ENCODE assay signal across 24 mouse cellular contexts in the genomic region with DNA sequence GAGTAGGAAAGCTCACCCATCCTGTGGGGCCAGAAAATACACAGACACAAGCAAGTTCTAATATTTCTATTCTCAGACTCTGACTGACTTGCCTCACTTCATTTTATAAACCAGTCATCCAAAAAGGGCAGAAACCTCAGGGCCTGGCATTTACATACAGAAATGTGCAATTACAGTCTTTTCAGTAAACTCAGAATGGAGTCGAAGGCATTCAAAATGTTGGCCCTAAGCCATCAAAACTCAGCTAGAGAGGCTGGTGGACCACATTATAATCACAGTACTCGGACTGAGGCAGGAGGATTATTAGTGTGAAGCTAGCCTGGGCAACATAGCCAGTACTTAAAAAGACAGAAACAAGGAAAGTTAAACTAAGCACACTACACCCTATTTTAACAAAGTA. TPM values are rescaled to one million over a fixed set of nuclear protein-coding genes. Genes with fewer than 3 reads are reported as not detected.
DNase-seq lines count a peak whose midpoint lies in the region; ATAC-seq and TF ChIP-seq lines count a peak whose summit lies in the region.
"Had no signal": no experiment of that assay in that cellular context is flagged by ENCODE, and none has a peak within 500 bp of the region (broad histone marks: within the 10 kb centered on the region; RNA-seq: fewer than 3 reads in every experiment).

No protein-coding gene starts in this region.

- H3K36me3 ChIP-seq in kidney, adult 2 months (ENCODE audit: control insufficient read depth, insufficient read depth, low read length): no peaks in the 10 kb centered on the region
- H3K36me3 ChIP-seq in lung, embryonic 14.5 days (ENCODE audit: insufficient read depth): no peaks in the 10 kb centered on the region
- H3K36me3 ChIP-seq: heart, embryonic 15.5 days; intestine, embryonic 15.5 days; limb, embryonic 12.5 days; midbrain, embryonic 13.5 days; neural tube, embryonic 13.5 days had no signal

- no peak overlapping the region for H3K4me2 ChIP-seq in lung, embryonic 14.5 days
- H3K4me2 ChIP-seq: intestine, embryonic 15.5 days; limb, embryonic 12.5 days; midbrain, embryonic 13.5 days had no signal

- H3K4me3 ChIP-seq in kidney, adult 2 months (ENCODE audit: insufficient read depth, low read depth, low read length): no peak overlapping the region
- H3K4me3 ChIP-seq in lung, embryonic 14.5 days (ENCODE audit: low read depth, low read length): no peak overlapping the region
- H3K4me3 ChIP-seq: heart, embryonic 15.5 days; intestine, embryonic 15.5 days; limb, embryonic 12.5 days; midbrain, embryonic 13.5 days; neural tube, embryonic 13.5 days had no signal

- DNase-seq in kidney, adult 2 months: peak; percentile 24
- DNase-seq in kidney, adult 11 months: no peak
- DNase-seq in lung, embryonic 14.5 days: peak; percentile 58
- no peak for DNase-seq in lung, postnatal 4 days
- peak; percentile 63 for DNase-seq in brain, embryonic 14.5 days (ENCODE audit: low read depth)
- no peak for DNase-seq in retina, postnatal 1 day
- DNase-seq in urinary bladder, postnatal 36 days (ENCODE audit: low spot score in 2 of 2): no peak
- DNase-seq: adrenal gland, postnatal 14 days; B cell, adult 2 months; cerebellum, adult 18-20 months; gastrocnemius, postnatal 10 days; kidney, postnatal 10 days; layer of hippocampus, adult 9-11 months; thymus, adult 2 months; thymus, postnatal 4 days had no signal

- H3K9ac ChIP-seq in lung, embryonic 14.5 days: no peak overlapping the region
- H3K9ac ChIP-seq: heart, embryonic 15.5 days; intestine, embryonic 15.5 days; limb, embryonic 12.5 days; midbrain, embryonic 13.5 days; neural tube, embryonic 13.5 days had no signal

- TF ChIP-seq POLR2A in kidney, adult 2 months (IDR thresholded peaks at IDR 0.05; ENCODE audit: low read depth, low read length): no peak
- no peak for TF ChIP-seq POLR2A in brain, embryonic 14.5 days (IDR thresholded peaks at IDR 0.05; ENCODE audit: borderline replicate concordance, extremely low read depth, insufficient read depth, insufficient read length, poor library complexity, severe bottlenecking)

- peaks cover 48% of the 10 kb centered on the region for H3K4me1 ChIP-seq in kidney, adult 2 months (ENCODE audit: control insufficient read depth, insufficient read depth, low read length)
- H3K4me1 ChIP-seq in lung, embryonic 14.5 days (ENCODE audit: insufficient read depth): peaks cover 21% of the 10 kb centered on the region

- H3K9me3 ChIP-seq in lung, embryonic 14.5 days (ENCODE audit: low read depth, low read length): no peaks in the 10 kb centered on the region
- H3K9me3 ChIP-seq: heart, embryonic 15.5 days; intestine, embryonic 15.5 days; limb, embryonic 12.5 days; midbrain, embryonic 13.5 days; neural tube, embryonic 13.5 days had no signal

- no peak for ATAC-seq in lung, embryonic 14.5 days (ENCODE audit: insufficient read depth)
- ATAC-seq: forebrain, embryonic 16.5 days; hindbrain, postnatal 0 days; intestine, embryonic 15.5 days; lung, postnatal 0 days; midbrain, embryonic 13.5 days; Patski had no signal

- TF ChIP-seq CTCF in kidney, adult 2 months (conservative IDR thresholded peaks at IDR 0.05; ENCODE audit: insufficient read depth, insufficient read length, low read depth, low read length): no peak
- TF ChIP-seq CTCF in lung, embryonic 14.5 days (IDR thresholded peaks at IDR 0.05; ENCODE audit: low read depth): no peak
- no peak for TF ChIP-seq CTCF in brain, embryonic 14.5 days (IDR thresholded peaks at IDR 0.05; ENCODE audit: borderline replicate concordance, extremely low read depth, insufficient read depth, insufficient read length)

- no peaks in the 10 kb centered on the region for H3K27me3 ChIP-seq in kidney, adult 2 months (replicated peaks; ENCODE audit: control insufficient read depth, insufficient read depth, low read length)
- H3K27me3 ChIP-seq in lung, embryonic 14.5 days (ENCODE audit: insufficient read depth, low read length): no peaks in the 10 kb centered on the region
- H3K27me3 ChIP-seq: heart, embryonic 15.5 days; intestine, embryonic 15.5 days; limb, embryonic 12.5 days; midbrain, embryonic 13.5 days; neural tube, embryonic 13.5 days; Patski had no signal

- peak overlapping the region; percentile 76; the same call in 1 of the 2 replicates for H3K27ac ChIP-seq in kidney, adult 2 months (ENCODE audit: insufficient read depth, low read depth, low read length)
- 0 out of 2 replicates have a peak overlapping the region, but pooled peaks have one; percentile 26 for H3K27ac ChIP-seq in lung, embryonic 14.5 days (ENCODE audit: low read depth)
- H3K27ac ChIP-seq: heart, embryonic 15.5 days; hindbrain, postnatal 0 days; intestine, embryonic 15.5 days; limb, embryonic 12.5 days; midbrain, embryonic 13.5 days; neural tube, embryonic 13.5 days had no signal

- WGBS in kidney, adult 2 months: 20% methylated on average over 2 of the region's 2 CpGs
- WGBS in lung, embryonic 14.5 days: 26% methylated on average over 2 of the region's 2 CpGs

RNA-seq across cellular contexts. Expression of a gene that starts 5.6 kb away (rescaled TPM):
- 71.2 and 71.3 TPM in 2 replicates for polyA plus RNA-seq in kidney, adult 2 months (2012; rRNA removed)
- 86.3 and 89.0 TPM in 2 replicates for polyA plus RNA-seq in lung, embryonic 14.5 days (2014; fragmentation: Nextera tagmentation; extraction: Ambion mirVana)
- 37.2 and 44.5 TPM in 2 replicates for polyA plus RNA-seq in brain, embryonic 14.5 days (2012; rRNA removed)

Comparison
In these comparisons a context has a peak if more than half of its experiments do, and no peak if none do; other contexts are left out.
1. DNase-seq: peak in kidney, adult 2 months (single experiment), lung, embryonic 14.5 days (single experiment) and brain, embryonic 14.5 days (single experiment); none in kidney, adult 11 months (single experiment), lung, postnatal 4 days (0 of 2), retina, postnatal 1 day (single experiment) and urinary bladder, postnatal 36 days (0 of 2).